Mouse (Mus musculus) telencephalon, adult 2 months (tissue): ENCODE measurements around the gene Ajuba.

ENCODE experiments used
- DNase-seq: peaks from one replicate; pipeline ENCODE4 v3.0.0-alpha.2; 2011; ENCODE audit warnings: low read depth, low spot score

Gene Ajuba

DNA sequence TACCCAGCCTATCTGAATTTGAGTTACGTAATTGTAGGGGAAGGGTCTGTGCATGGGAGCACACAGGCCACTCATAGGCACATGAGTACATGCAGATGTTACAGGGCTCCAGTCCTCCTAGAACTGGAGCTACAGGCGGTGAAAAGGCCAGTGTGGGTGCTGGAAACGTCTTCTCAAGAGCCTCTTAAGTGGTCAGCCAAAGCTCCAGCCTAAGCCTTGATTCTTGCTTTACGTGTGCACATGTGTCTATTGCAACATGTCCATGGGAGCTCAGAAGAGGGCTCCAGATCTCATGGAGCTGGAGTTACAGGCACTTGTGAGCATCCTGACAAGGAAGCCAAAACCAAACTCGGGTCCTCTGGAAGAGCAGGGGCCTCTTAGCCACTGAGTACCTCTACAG, 32.7 kb downstream of the Ajuba start:
- DNase-seq = no peak

DNA sequence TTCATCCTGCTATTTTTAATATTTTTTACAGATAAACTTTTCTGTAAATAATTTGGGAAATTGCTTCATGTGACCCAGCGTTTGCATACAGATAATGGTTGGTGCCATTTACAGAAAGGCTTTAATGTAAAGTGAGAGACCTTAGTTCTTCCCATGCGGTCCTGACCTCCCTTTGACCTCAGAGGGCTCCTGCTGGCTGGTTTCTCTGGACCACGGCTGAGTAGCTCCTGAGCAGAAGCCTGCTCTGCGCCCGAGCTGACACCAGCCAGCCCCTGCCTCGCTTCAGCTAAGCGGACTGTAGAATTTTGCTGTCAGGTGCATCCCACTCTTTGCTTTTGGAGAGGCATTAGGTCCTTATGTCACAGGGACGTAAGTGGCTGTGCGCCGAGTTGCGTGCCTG, 36.6 kb downstream of the Ajuba start:
- DNase-seq = no peak

DNA sequence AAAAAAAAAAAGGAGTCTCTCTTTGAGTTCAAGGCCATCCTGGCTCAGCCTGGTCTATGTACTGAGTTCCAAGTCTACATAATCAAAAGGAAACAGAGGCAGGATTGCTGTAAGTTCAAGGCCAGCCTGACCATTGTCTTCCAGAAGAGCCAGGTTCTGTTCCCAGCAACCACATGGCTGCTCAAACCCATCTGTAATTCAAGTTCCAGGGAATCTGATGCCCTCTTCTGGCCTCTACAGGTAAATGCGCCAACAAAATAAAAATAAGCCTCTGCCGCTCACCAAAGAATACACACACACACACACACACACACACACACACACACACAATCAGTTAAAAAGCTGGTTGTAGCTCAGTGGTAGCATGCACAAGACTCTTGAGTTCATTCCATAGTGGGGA, 38.8 kb downstream of the Ajuba start:
- DNase-seq = no peak

DNA sequence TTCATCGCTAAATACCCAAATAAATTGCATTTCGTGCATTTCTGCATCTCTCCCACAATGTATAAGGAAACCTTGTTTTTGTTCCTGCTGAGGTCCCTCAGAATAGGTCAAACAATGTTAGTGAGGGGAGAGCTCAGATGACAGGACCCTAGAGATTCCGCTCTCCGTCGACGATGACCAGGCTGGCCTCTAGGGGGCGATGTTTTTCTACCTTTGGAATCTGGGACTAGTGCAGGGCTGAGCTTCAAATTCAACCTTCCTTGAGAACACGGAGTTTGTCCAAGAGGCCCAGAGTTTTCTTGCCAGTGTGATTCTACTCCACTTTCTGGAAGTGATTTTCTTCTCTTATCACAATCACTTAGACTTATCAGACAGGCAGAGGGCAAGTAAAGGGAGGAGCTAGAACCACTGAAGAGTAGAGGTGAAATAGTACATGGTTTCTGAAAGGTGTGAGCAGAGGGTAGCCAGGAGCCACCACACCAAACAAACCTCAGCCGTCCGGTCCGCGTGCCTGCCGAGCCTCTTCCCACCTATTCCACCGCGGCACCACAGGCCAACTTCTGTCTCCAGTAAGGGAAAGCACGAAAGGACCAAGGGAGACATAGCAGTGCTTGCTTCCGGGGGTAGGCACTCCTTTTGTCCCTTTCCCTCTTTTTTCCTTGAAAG, 48.8 kb downstream of the Ajuba start:
- DNase-seq = no peak

DNA sequence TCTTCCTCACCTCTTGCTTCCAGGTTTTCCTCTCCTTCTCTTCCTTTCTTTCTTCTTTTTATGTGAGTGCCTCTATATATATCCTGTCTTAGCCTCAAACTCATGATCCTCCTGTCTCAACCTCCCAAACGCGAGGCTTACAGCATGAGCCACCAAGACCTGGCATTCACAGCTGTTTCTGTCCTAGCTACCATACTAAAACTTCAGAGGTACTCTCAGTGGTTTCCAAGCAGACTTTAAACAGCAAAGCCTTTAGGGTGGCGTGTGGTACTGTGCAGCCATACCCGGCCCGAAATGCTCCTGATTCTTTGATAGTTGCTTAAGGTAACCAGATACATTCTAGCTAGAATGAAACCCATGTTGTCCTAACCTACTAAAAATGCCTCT, 49.4 kb downstream of the Ajuba start:
- DNase-seq = no peak

DNA sequence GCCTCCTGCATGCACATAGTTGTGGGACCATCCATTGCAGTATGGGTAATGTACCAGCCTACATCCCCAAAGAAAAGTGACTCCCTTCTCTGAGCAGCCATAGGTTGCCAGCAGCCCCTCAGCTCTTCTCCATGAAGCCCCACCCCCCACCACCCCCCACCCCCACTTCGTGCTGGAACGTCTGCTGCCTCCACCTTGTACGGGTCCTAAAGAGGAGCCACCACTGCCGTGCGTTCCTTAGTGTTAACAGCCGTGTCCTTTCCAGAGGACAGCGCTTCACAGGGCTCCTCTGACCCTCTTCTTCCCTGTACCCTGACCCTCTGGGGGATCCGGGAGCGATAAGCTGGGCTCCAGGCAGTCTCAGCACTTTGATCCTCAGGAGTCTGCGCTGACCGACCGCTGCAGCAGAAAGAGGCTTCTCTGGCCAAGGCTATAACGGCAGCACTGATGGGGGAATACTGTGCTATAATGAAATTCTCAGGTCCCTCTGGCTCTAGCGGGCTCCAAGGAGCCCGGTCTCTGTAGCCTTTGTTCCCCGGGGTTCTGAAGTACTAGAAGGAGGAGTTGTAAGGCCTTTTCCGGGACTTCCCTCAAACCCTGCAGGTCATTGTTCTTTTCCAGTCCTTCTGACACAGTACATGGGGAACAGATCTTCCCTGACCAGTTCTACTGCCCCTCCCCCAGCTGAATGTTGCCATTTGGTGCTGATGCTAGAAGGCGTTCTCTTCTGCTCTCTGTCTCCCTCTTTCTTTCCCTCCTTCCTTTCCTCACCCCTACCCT, 49.9 kb downstream of the Ajuba start:
- DNase-seq = no peak

DNA sequence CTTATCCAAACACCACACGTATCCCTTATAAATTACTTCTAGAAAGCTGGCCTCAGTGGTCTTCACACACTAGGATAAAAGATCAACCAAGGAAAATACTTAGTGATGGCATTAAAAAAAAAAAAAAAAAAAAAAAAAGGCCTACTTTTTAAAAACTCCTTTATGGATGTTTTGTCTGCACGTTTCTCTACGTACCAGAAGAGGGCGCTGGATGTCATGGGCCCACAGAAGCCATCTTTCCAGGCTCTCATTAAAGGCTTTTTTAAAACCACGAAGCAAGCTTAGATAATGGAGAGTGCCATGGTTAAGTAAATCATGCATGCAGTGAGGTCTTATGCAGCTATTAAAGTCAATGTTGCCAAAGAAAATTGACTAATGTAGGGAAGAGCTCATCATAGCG, 53.8 kb downstream of the Ajuba start:
- DNase-seq = no peak
